Mouse (Mus musculus) E14TG2a.4 (cell line): Measurements from ENCODE around the gene Srpx.

ENCODE experiments used
- CTCF ChIP-seq: conservative IDR thresholded peaks from 2 replicates; pipeline ENCODE4 v1.5.1; 2014; ENCODE audit warnings: low read length
- NANOG ChIP-seq: IDR thresholded peaks from 2 replicates; pipeline ENCODE4 v1.6.1; 2014; ENCODE audit warnings: borderline replicate concordance, low read length, mixed read lengths
- POU5F1 ChIP-seq: IDR thresholded peaks from 2 replicates; pipeline ENCODE4 v1.6.1; 2014; ENCODE audit warnings: low read length, borderline replicate concordance

DNA sequence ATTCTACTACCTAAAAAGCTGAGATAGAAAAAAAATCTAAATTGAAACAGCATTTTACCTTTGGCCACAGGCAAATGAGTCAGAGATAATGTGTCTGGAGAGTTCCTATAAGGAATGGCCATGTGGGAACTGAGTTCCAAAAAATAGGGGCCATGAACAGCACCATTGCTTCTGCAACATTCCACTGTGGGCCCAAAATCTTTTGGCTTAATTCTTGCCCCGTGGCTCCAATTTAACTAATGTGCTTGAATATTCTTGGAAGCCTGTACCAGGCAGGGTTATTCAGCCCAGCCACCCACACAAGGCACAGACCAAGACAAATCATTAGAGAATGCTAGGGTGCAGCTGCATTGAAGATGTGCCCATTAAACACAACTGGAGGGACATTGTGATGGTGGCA is 6.8 kb downstream of the Srpx start:
- TF ChIP-seq CTCF: no peak
- TF ChIP-seq POU5F1: no peak
- TF ChIP-seq NANOG: no peak
